Mouse (Mus musculus): Measurements from ENCODE around the gene 5730409E04Rik.

- TF ChIP-seq CTCF (IDR thresholded peaks at IDR 0.05; ENCODE audit: control insufficient read depth, insufficient read depth, low read length) (no peak), POLR2A (IDR thresholded peaks at IDR 0.05; ENCODE audit: borderline replicate concordance, control insufficient read depth, low read depth, low read length) (no peak)
These were observed 51.6 kb downstream of the 5730409E04Rik start for GRCm38 (mm10) chr4:126661249-126661648.
